Mouse (Mus musculus): Measurements from ENCODE around the gene Spag6l.
"Not testable (repeated sequence)": the region's sequence is repeated elsewhere in the genome, so short reads cannot be mapped to it uniquely, and the experiment has no call there.

Gene Spag6l

GRCm38 (mm10) chr16:16828757-16829615 lies at the start of gene Spag6l:
Gene Spag6l, minus strand, starts transcription at chr16:16829456.
- DNase-seq: peak; percentile 16

- DNase-seq: no peak
Observed at GRCm38 (mm10) chr16:16879025-16879424, 49.8 kb upstream of the Spag6l start.

- DNase-seq: peak; percentile 89
Observed at GRCm38 (mm10) chr16:16870617-16871331, 41.5 kb upstream of the Spag6l start, which contains the start of the genes Top3b and Vpreb1. Gene Top3b, plus strand, starts transcription at chr16:16870736. Gene Vpreb1, minus strand, starts transcription at chr16:16870843.

GRCm38 (mm10) chr16:16870241-16870616 lies 41.0 kb upstream of the Spag6l start:
- DNase-seq: no peak

- peak; percentile 93 for DNase-seq
Observed at GRCm38 (mm10) chr16:16865696-16866561, 36.7 kb upstream of the Spag6l start.

GRCm38 (mm10) chr16:16865217-16865616 lies 36.0 kb upstream of the Spag6l start:
- no peak for DNase-seq

GRCm38 (mm10) chr16:16863978-16864377 lies 34.7 kb upstream of the Spag6l start, which contains the start of gene Igll1:
Gene Igll1, minus strand, starts transcription at chr16:16863985.
- no peak for DNase-seq

GRCm38 (mm10) chr16:16862288-16862687 lies 33.0 kb upstream of the Spag6l start:
- no peak for DNase-seq

- no peak for DNase-seq
Observed at GRCm38 (mm10) chr16:16856731-16857476, 27.6 kb upstream of the Spag6l start.

GRCm38 (mm10) chr16:16856054-16856453 lies 26.8 kb upstream of the Spag6l start:
- not testable (repeated sequence) for DNase-seq

- no peak for DNase-seq
Observed at GRCm38 (mm10) chr16:16855541-16855940, 26.3 kb upstream of the Spag6l start.

GRCm38 (mm10) chr16:16854836-16855235 lies 25.6 kb upstream of the Spag6l start:
- DNase-seq: peak; percentile 57

GRCm38 (mm10) chr16:16852411-16852810 lies 23.2 kb upstream of the Spag6l start:
- DNase-seq: no peak

- DNase-seq: no peak
Observed at GRCm38 (mm10) chr16:16849196-16849595, 19.9 kb upstream of the Spag6l start.

- no peak for DNase-seq
Observed at GRCm38 (mm10) chr16:16829671-16830070, 415 bp upstream of the Spag6l start.

- no peak for DNase-seq
Observed at GRCm38 (mm10) chr16:16826223-16826622, 3.0 kb downstream of the Spag6l start.

GRCm38 (mm10) chr16:16825476-16825875 lies 3.8 kb downstream of the Spag6l start:
- peak; percentile 6 for DNase-seq

- no peak for DNase-seq
Observed at GRCm38 (mm10) chr16:16806325-16806724, 22.9 kb downstream of the Spag6l start.

All from kidney, adult 11 months (tissue).